Mouse (Mus musculus) ovary, postnatal 10 days (tissue): ENCODE data around the gene Ubxn11.
"Not testable (repeated sequence)": the region's sequence is repeated elsewhere in the genome, so short reads cannot be mapped to it uniquely, and the experiment has no call there.

ENCODE experiments used
- DNase-seq: peaks from one replicate; pipeline ENCODE4 v3.0.0; 2022; ENCODE audit warnings: low spot score

Gene Ubxn11

GRCm38 (mm10) chr4:134144297-134144696 lies 41.9 kb downstream of the Ubxn11 start:
- DNase-seq: not testable (repeated sequence)

- no peak for DNase-seq
Measured at GRCm38 (mm10) chr4:134149389-134149788, 47.0 kb downstream of the Ubxn11 start.

- DNase-seq: no peak
Measured at GRCm38 (mm10) chr4:134152112-134152511, 49.7 kb downstream of the Ubxn11 start.

GRCm38 (mm10) chr4:134153656-134154055 lies 51.3 kb downstream of the Ubxn11 start:
- DNase-seq: no peak

GRCm38 (mm10) chr4:134154354-134154753 lies 52.0 kb downstream of the Ubxn11 start:
- DNase-seq: no peak

GRCm38 (mm10) chr4:134155531-134155930 lies 53.2 kb downstream of the Ubxn11 start:
- DNase-seq: no peak

GRCm38 (mm10) chr4:134155961-134156465 lies 53.6 kb downstream of the Ubxn11 start:
- no peak for DNase-seq

- DNase-seq: no peak
Measured at GRCm38 (mm10) chr4:134156744-134157143, 54.4 kb downstream of the Ubxn11 start.

GRCm38 (mm10) chr4:134157558-134157957 lies 55.2 kb downstream of the Ubxn11 start:
- no peak for DNase-seq

- no peak for DNase-seq
Measured at GRCm38 (mm10) chr4:134158774-134159173, 56.4 kb downstream of the Ubxn11 start.

- DNase-seq: not testable (repeated sequence)
Measured at GRCm38 (mm10) chr4:134160071-134160470, 57.7 kb downstream of the Ubxn11 start.

- DNase-seq: no peak
Measured at GRCm38 (mm10) chr4:134164591-134164990, 62.2 kb downstream of the Ubxn11 start.

GRCm38 (mm10) chr4:134165024-134165423 lies 62.7 kb downstream of the Ubxn11 start:
- no peak for DNase-seq

GRCm38 (mm10) chr4:134165548-134166465 lies 63.4 kb downstream of the Ubxn11 start:
- DNase-seq: no peak

- DNase-seq: no peak
Measured at GRCm38 (mm10) chr4:134166906-134167305, 64.5 kb downstream of the Ubxn11 start.

GRCm38 (mm10) chr4:134172391-134172790 lies 70.0 kb downstream of the Ubxn11 start:
- DNase-seq: no peak
